8 mouse cellular contexts compared by ENCODE assay signal in genomic region chr16:95585541-95586310, GRCm38 (mm10). TPM values are rescaled to one million over a fixed set of nuclear protein-coding genes. Genes with fewer than 3 reads are reported as not detected.
DNase-seq lines count a peak whose midpoint lies in the region; ATAC-seq and TF ChIP-seq lines count a peak whose summit lies in the region.

No protein-coding gene starts in this region.

- no peaks in the 10 kb centered on the region for H3K79me3 ChIP-seq in C2C12 (ENCODE audit: low read depth)

- CTCF ChIA-PET in Patski (lab: Charles Lee), result no interaction called here

- POLR2A ChIA-PET in Patski (lab: Charles Lee), result no interaction called here

- TF ChIP-seq CTCF in C2C12 (IDR thresholded peaks at IDR 0.05; ENCODE audit: control insufficient read depth, insufficient read depth, insufficient read length) (peak; percentile 7), Patski (IDR thresholded peaks at IDR 0.05) (no peak)
- TF ChIP-seq CTCF in small intestine, adult 2 months (IDR thresholded peaks at IDR 0.05; ENCODE audit: extremely low read depth, insufficient read length, insufficient replicate concordance, low read depth, low read length), result no peak

- H3K79me2 ChIP-seq in C2C12 (ENCODE audit: control insufficient read depth, insufficient read depth), result no peaks in the 10 kb centered on the region

- H3K27me3 ChIP-seq in C2C12 (ENCODE audit: control insufficient read depth, insufficient read depth, insufficient read length) (peaks cover 35% of the 10 kb centered on the region), Patski (peaks cover 81% of the 10 kb centered on the region)
- H3K27me3 ChIP-seq in embryonic facial prominence, embryonic 14.5 days (replicated peaks; ENCODE audit: control insufficient read depth, insufficient read depth, low read length), result peaks cover 36% of the 10 kb centered on the region
- peaks cover 20% of the 10 kb centered on the region for H3K27me3 ChIP-seq in hindbrain, embryonic 11.5 days (ENCODE audit: control insufficient read depth, insufficient read depth, low read length)
- H3K27me3 ChIP-seq in limb, embryonic 13.5 days, result peaks cover 14% of the 10 kb centered on the region
- H3K27me3 ChIP-seq in midbrain, embryonic 11.5 days (ENCODE audit: control insufficient read depth, insufficient read depth, low read length), result peaks cover 19% of the 10 kb centered on the region
- H3K27me3 ChIP-seq in small intestine, adult 2 months (ENCODE audit: control insufficient read depth, insufficient read depth, low read length), result peaks cover 23% of the 10 kb centered on the region

- no peak overlapping the region for H3K4me3 ChIP-seq in C2C12 (ENCODE audit: insufficient read depth, poor library complexity, severe bottlenecking)
- H3K4me3 ChIP-seq in embryonic facial prominence, embryonic 14.5 days (ENCODE audit: low read depth, low read length), result peak overlapping the region; percentile 50
- H3K4me3 ChIP-seq in hindbrain, embryonic 11.5 days (ENCODE audit: low read depth, low read length), result peak overlapping the region; percentile 48
- H3K4me3 ChIP-seq in limb, embryonic 13.5 days, result peak overlapping the region; percentile 55
- H3K4me3 ChIP-seq in midbrain, embryonic 11.5 days (ENCODE audit: low read depth, low read length), result peak overlapping the region; percentile 46
- H3K4me3 ChIP-seq in small intestine, adult 2 months (ENCODE audit: low read depth, low read length), result peak overlapping the region; percentile 50

- no peak overlapping the region for H3ac ChIP-seq in C2C12 (ENCODE audit: control insufficient read depth, insufficient read length, low read depth)

- H3K9me3 ChIP-seq in embryonic facial prominence, embryonic 14.5 days (ENCODE audit: control insufficient read depth, low read length), result no peaks in the 10 kb centered on the region
- H3K9me3 ChIP-seq in hindbrain, embryonic 11.5 days (ENCODE audit: control insufficient read depth, low read length), result no peaks in the 10 kb centered on the region
- no peaks in the 10 kb centered on the region for H3K9me3 ChIP-seq in limb, embryonic 13.5 days
- no peaks in the 10 kb centered on the region for H3K9me3 ChIP-seq in midbrain, embryonic 11.5 days (ENCODE audit: control insufficient read depth, low read length)

- under 1% methylated on average over 30 of the region's 36 CpGs for WGBS in embryonic facial prominence, embryonic 14.5 days
- WGBS in hindbrain, embryonic 11.5 days, result 1% methylated on average over 34 of the region's 36 CpGs
- WGBS in limb, embryonic 13.5 days, result 1% methylated on average over 36 of the region's 36 CpGs
- WGBS in midbrain, embryonic 11.5 days, result under 1% methylated on average over 36 of the region's 36 CpGs
- 3% methylated on average over 36 of the region's 36 CpGs for WGBS in small intestine, adult 2 months

- peak overlapping the region; percentile 72 for H3K9ac ChIP-seq in embryonic facial prominence, embryonic 14.5 days (ENCODE audit: low read depth, low read length)
- peak overlapping the region; percentile 44 for H3K9ac ChIP-seq in hindbrain, embryonic 11.5 days (ENCODE audit: low read depth, low read length)
- H3K9ac ChIP-seq in limb, embryonic 13.5 days, result peak overlapping the region; percentile 73
- H3K9ac ChIP-seq in midbrain, embryonic 11.5 days (ENCODE audit: low read length), result peak overlapping the region; percentile 57

- peaks cover 2% of the 10 kb centered on the region; the same call in 1 of the 2 replicates for H3K4me1 ChIP-seq in embryonic facial prominence, embryonic 14.5 days (ENCODE audit: control insufficient read depth, insufficient read depth, low read length)
- no peaks in the 10 kb centered on the region; the same call in 1 of the 2 replicates for H3K4me1 ChIP-seq in hindbrain, embryonic 11.5 days (replicated peaks; ENCODE audit: control insufficient read depth, insufficient read depth, low read length)
- peaks cover 73% of the 10 kb centered on the region for H3K4me1 ChIP-seq in limb, embryonic 13.5 days
- peaks cover 15% of the 10 kb centered on the region for H3K4me1 ChIP-seq in midbrain, embryonic 11.5 days (ENCODE audit: control insufficient read depth, insufficient read depth, low read length)
- H3K4me1 ChIP-seq in small intestine, adult 2 months (ENCODE audit: control insufficient read depth, insufficient read depth, insufficient read length, low read length), result peaks cover 7% of the 10 kb centered on the region

- in situ Hi-C loops in Patski (cut with MboI; ENCODE audit: low pct_unique_long_range_greater_than_20kb), result no loop called here

- H3K4me2 ChIP-seq in embryonic facial prominence, embryonic 14.5 days (ENCODE audit: low read depth, low read length), result peak overlapping the region; percentile 82
- peak overlapping the region; percentile 94 for H3K4me2 ChIP-seq in hindbrain, embryonic 11.5 days (replicated peaks; ENCODE audit: low read depth, low read length)
- peak overlapping the region; percentile 76 for H3K4me2 ChIP-seq in limb, embryonic 13.5 days (replicated peaks)
- H3K4me2 ChIP-seq in midbrain, embryonic 11.5 days, result peak overlapping the region; percentile 92

- H3K27ac ChIP-seq in embryonic facial prominence, embryonic 14.5 days (replicated peaks; ENCODE audit: low read depth, low read length), result peak overlapping the region; percentile 84
- H3K27ac ChIP-seq in hindbrain, embryonic 11.5 days (ENCODE audit: low read depth, low read length), result no peak overlapping the region
- peak overlapping the region; percentile 94 for H3K27ac ChIP-seq in limb, embryonic 13.5 days
- no peak overlapping the region for H3K27ac ChIP-seq in midbrain, embryonic 11.5 days (ENCODE audit: low read depth, low read length)
- H3K27ac ChIP-seq in small intestine, adult 2 months (ENCODE audit: insufficient read depth, low read depth, low read length), result no peak overlapping the region

- no peaks in the 10 kb centered on the region for H3K36me3 ChIP-seq in C2C12 (ENCODE audit: control insufficient read depth, insufficient read depth)
- H3K36me3 ChIP-seq in embryonic facial prominence, embryonic 14.5 days (ENCODE audit: control insufficient read depth, insufficient read depth, low read length), result no peaks in the 10 kb centered on the region
- no peaks in the 10 kb centered on the region for H3K36me3 ChIP-seq in hindbrain, embryonic 11.5 days (ENCODE audit: control insufficient read depth, insufficient read depth, low read length)
- no peaks in the 10 kb centered on the region for H3K36me3 ChIP-seq in limb, embryonic 13.5 days
- H3K36me3 ChIP-seq in midbrain, embryonic 11.5 days (ENCODE audit: control insufficient read depth, insufficient read depth, low read length), result no peaks in the 10 kb centered on the region
- H3K36me3 ChIP-seq in small intestine, adult 2 months (ENCODE audit: control insufficient read depth, insufficient read depth, low read length), result no peaks in the 10 kb centered on the region

- DNase-seq in Patski (ENCODE audit: low read depth, low spot score) (no peak), MN1 (ENCODE audit: low spot score) (no peak)
- DNase-seq in embryonic facial prominence, embryonic 14.5 days (ENCODE audit: low spot score), result peak; percentile 69
- DNase-seq in hindbrain, embryonic 11.5 days (ENCODE audit: low spot score), result peak; percentile 73
- DNase-seq in midbrain, embryonic 11.5 days (ENCODE audit: low spot score, missing footprints), result peak; percentile 94

- ATAC-seq in Patski, result peak; percentile 47
- ATAC-seq in embryonic facial prominence, embryonic 14.5 days (ENCODE audit: low read depth), result peak; percentile 88
- ATAC-seq in hindbrain, embryonic 11.5 days (ENCODE audit: low FRiP score), result peak; percentile 92
- ATAC-seq in limb, embryonic 13.5 days (ENCODE audit: low FRiP score, low read depth), result peak; percentile 80
- peak; percentile 96 for ATAC-seq in midbrain, embryonic 11.5 days (ENCODE audit: low FRiP score)

- no peak for TF ChIP-seq POLR2A in small intestine, adult 2 months (IDR thresholded peaks at IDR 0.05; ENCODE audit: low read depth, low read length)

TF ChIP-seq in C2C12, 6 proteins besides CTCF, POLR2A, EP300 and RAD21:
- TF ChIP-seq MYOG (IDR thresholded peaks at IDR 0.05; ENCODE audit: control insufficient read depth, extremely low read depth, insufficient read length) (no peak), CEBPB (IDR thresholded peaks at IDR 0.05; ENCODE audit: low read depth) (no peak), MAX (IDR thresholded peaks at IDR 0.05) (no peak), MYOD1 (IDR thresholded peaks at IDR 0.05; ENCODE audit: control insufficient read depth, insufficient read length, low read depth) (no peak)

RNA-seq across cellular contexts. Expression of gene Erg, which starts 0.7 kb away (rescaled TPM):
- polyA plus RNA-seq in C2C12 (2012; fragmentation: generic; extraction: Trizol) (0.05 TPM), Patski (2021) (not detected)
- 8.4 and 9.1 TPM in 2 replicates for polyA plus RNA-seq in embryonic facial prominence, embryonic 14.5 days (2014; fragmentation: Nextera tagmentation; extraction: Ambion mirVana)
- 3.0 and 3.4 TPM in 2 replicates for polyA plus RNA-seq in hindbrain, embryonic 11.5 days (2014; fragmentation: Nextera tagmentation; extraction: Ambion mirVana)
- polyA plus RNA-seq in limb, embryonic 13.5 days (2015; fragmentation: Nextera tagmentation; extraction: Ambion mirVana), result 27.7 and 33.0 TPM in 2 replicates
- polyA plus RNA-seq in midbrain, embryonic 11.5 days (2014; fragmentation: Nextera tagmentation; extraction: Ambion mirVana), result 1.1 and 2.6 TPM in 2 replicates
- 2.9 and 4.2 TPM in 2 replicates for polyA plus RNA-seq in small intestine, adult 2 months (2012; rRNA removed)

Comparison
In these comparisons a context has a peak if more than half of its experiments do, and no peak if none do; other contexts are left out.
1. DNase-seq: peak in embryonic facial prominence, embryonic 14.5 days (single experiment), hindbrain, embryonic 11.5 days (single experiment) and midbrain, embryonic 11.5 days (single experiment); none in Patski (single experiment) and MN1 (single experiment).
2. H3K27ac ChIP-seq: peak in embryonic facial prominence, embryonic 14.5 days (single experiment) and limb, embryonic 13.5 days (single experiment); none in hindbrain, embryonic 11.5 days (single experiment), midbrain, embryonic 11.5 days (single experiment) and small intestine, adult 2 months (single experiment).
3. Peak in every context shown above with its lines, with median percentiles within 50 percentile points of each other: ATAC-seq, H3K4me2 ChIP-seq and H3K9ac ChIP-seq.